Comparison of ENCODE assay signal across 8 mouse cellular contexts in genomic region chr4:62518416-62519121, GRCm38 (mm10). TPM values are rescaled to one million over a fixed set of nuclear protein-coding genes. Genes with fewer than 3 reads are reported as not detected.
DNase-seq lines count a peak whose midpoint lies in the region; ATAC-seq lines count a peak whose summit lies in the region.

No protein-coding gene starts in this region.

- no peaks in the 10 kb centered on the region for H3K9me3 ChIP-seq in forebrain, embryonic 11.5 days (ENCODE audit: control insufficient read depth, low read length)
- H3K9me3 ChIP-seq in intestine, embryonic 14.5 days (ENCODE audit: control insufficient read depth, low read length): no peaks in the 10 kb centered on the region
- no peaks in the 10 kb centered on the region for H3K9me3 ChIP-seq in liver, embryonic 15.5 days (replicated peaks)

- H3K4me3 ChIP-seq in forebrain, embryonic 11.5 days (ENCODE audit: low read depth, low read length): peak overlapping the region; percentile 66
- peak overlapping the region; percentile 81 for H3K4me3 ChIP-seq in intestine, embryonic 14.5 days (ENCODE audit: low read depth, low read length)
- peak overlapping the region; percentile 79 for H3K4me3 ChIP-seq in liver, embryonic 15.5 days (replicated peaks)

- 55% methylated on average over 13 of the region's 13 CpGs for WGBS in forebrain, embryonic 11.5 days
- 43% methylated on average over 13 of the region's 13 CpGs for WGBS in intestine, embryonic 14.5 days
- WGBS in liver, embryonic 15.5 days (ENCODE audit: insufficient replicate concordance): 32% methylated on average over 13 of the region's 13 CpGs

- peak; percentile 70 to 87 for DNase-seq in adrenal gland, adult (ENCODE audit: inconsistent age in 2 of 2, low spot score in 1 of 2)
- DNase-seq in adrenal gland, postnatal 25 days: no peak
- DNase-seq in R1 (ENCODE audit: low read depth, low spot score): peak; percentile 43
- DNase-seq in forebrain, embryonic 11.5 days (ENCODE audit: low spot score): no peak
- DNase-seq in intestine, embryonic 14.5 days (ENCODE audit: low spot score): no peak
- peak; percentile 27 for DNase-seq in skeletal muscle tissue, adult 2 months (ENCODE audit: low read depth, low spot score)
- DNase-seq in right cerebral cortex, adult 2 months (ENCODE audit: low spot score in 2 of 2): no peak

- H3K4me2 ChIP-seq in forebrain, embryonic 11.5 days (ENCODE audit: low read depth, low read length, severe bottlenecking): peak overlapping the region; percentile 76
- peak overlapping the region; percentile 78 for H3K4me2 ChIP-seq in intestine, embryonic 14.5 days (ENCODE audit: low read length)
- H3K4me2 ChIP-seq in liver, embryonic 15.5 days: peak overlapping the region; percentile 90

- H3K36me3 ChIP-seq in forebrain, embryonic 11.5 days (ENCODE audit: control insufficient read depth, insufficient read depth, low read length): no peaks in the 10 kb centered on the region
- peaks cover 18% of the 10 kb centered on the region for H3K36me3 ChIP-seq in intestine, embryonic 14.5 days (ENCODE audit: control insufficient read depth, insufficient read depth, low read length)
- H3K36me3 ChIP-seq in liver, embryonic 15.5 days (replicated peaks): peaks cover 40% of the 10 kb centered on the region

- H3K27me3 ChIP-seq in forebrain, embryonic 11.5 days (ENCODE audit: control insufficient read depth, insufficient read depth, low read length): no peaks in the 10 kb centered on the region
- H3K27me3 ChIP-seq in intestine, embryonic 14.5 days (replicated peaks; ENCODE audit: control insufficient read depth, insufficient read depth, low read length): no peaks in the 10 kb centered on the region
- H3K27me3 ChIP-seq in liver, embryonic 15.5 days: no peaks in the 10 kb centered on the region

- H3K27ac ChIP-seq in forebrain, embryonic 11.5 days (ENCODE audit: low read depth, low read length): no peak overlapping the region
- peak overlapping the region; percentile 90 for H3K27ac ChIP-seq in intestine, embryonic 14.5 days (ENCODE audit: low read depth)
- H3K27ac ChIP-seq in liver, embryonic 15.5 days (replicated peaks): peak overlapping the region; percentile 99

- ATAC-seq in forebrain, embryonic 11.5 days (replicated peaks; ENCODE audit: low FRiP score): no peak; the same call in 1 of the 2 replicates
- ATAC-seq in intestine, embryonic 14.5 days (replicated peaks; ENCODE audit: low FRiP score, low TSS enrichment, low read depth): no peak; the same call in 1 of the 2 replicates
- no peak for ATAC-seq in liver, embryonic 15.5 days (ENCODE audit: insufficient read depth)

- peaks cover 10% of the 10 kb centered on the region for H3K4me1 ChIP-seq in forebrain, embryonic 11.5 days (replicated peaks; ENCODE audit: control insufficient read depth, insufficient read depth, low read length)
- H3K4me1 ChIP-seq in intestine, embryonic 14.5 days (replicated peaks; ENCODE audit: control insufficient read depth, insufficient read depth, low read length): peaks cover 28% of the 10 kb centered on the region
- H3K4me1 ChIP-seq in liver, embryonic 15.5 days (replicated peaks): peaks cover 73% of the 10 kb centered on the region

- peak overlapping the region; percentile 82 for H3K9ac ChIP-seq in forebrain, embryonic 11.5 days (ENCODE audit: low read length)
- peak overlapping the region; percentile 77 for H3K9ac ChIP-seq in intestine, embryonic 14.5 days (ENCODE audit: low read length)
- peak overlapping the region; percentile 91 for H3K9ac ChIP-seq in liver, embryonic 15.5 days

RNA-seq across cellular contexts. Expression of gene Alad, which starts 1.1 kb away (rescaled TPM):
- 78.1 and 97.7 TPM in 2 replicates for total RNA-seq in adrenal gland, postnatal 25 days (2021)
- 89.3 and 98.2 TPM in 2 replicates for polyA plus RNA-seq in forebrain, embryonic 11.5 days (2014; fragmentation: Nextera tagmentation; extraction: Ambion mirVana)
- 146 and 153 TPM in 2 replicates for polyA plus RNA-seq in intestine, embryonic 14.5 days (2014; fragmentation: Nextera tagmentation; extraction: Ambion mirVana)
- 582 and 589 TPM in 2 replicates for polyA plus RNA-seq in liver, embryonic 15.5 days (2015; fragmentation: Nextera tagmentation; extraction: Ambion mirVana)

RNA-seq across cellular contexts. Expression of gene Pole3, which starts 6.3 kb away (rescaled TPM):
- total RNA-seq in adrenal gland, postnatal 25 days (2021): 49.0 and 52.2 TPM in 2 replicates
- polyA plus RNA-seq in forebrain, embryonic 11.5 days (2014; fragmentation: Nextera tagmentation; extraction: Ambion mirVana): 132 and 135 TPM in 2 replicates
- 75.3 and 85.9 TPM in 2 replicates for polyA plus RNA-seq in intestine, embryonic 14.5 days (2014; fragmentation: Nextera tagmentation; extraction: Ambion mirVana)
- 51.3 and 52.9 TPM in 2 replicates for polyA plus RNA-seq in liver, embryonic 15.5 days (2015; fragmentation: Nextera tagmentation; extraction: Ambion mirVana)

RNA-seq across cellular contexts. Expression of gene 4933430I17Rik, which starts 6.6 kb away (rescaled TPM):
- 0.64 TPM in 1 of 2 replicates, not detected in the other for total RNA-seq in adrenal gland, postnatal 25 days (2021)
- polyA plus RNA-seq in forebrain, embryonic 11.5 days (2014; fragmentation: Nextera tagmentation; extraction: Ambion mirVana): 1.1 and 1.8 TPM in 2 replicates
- polyA plus RNA-seq in intestine, embryonic 14.5 days (2014; fragmentation: Nextera tagmentation; extraction: Ambion mirVana): 0.26 and 0.65 TPM in 2 replicates
- polyA plus RNA-seq in liver, embryonic 15.5 days (2015; fragmentation: Nextera tagmentation; extraction: Ambion mirVana): 0.06 and 0.15 TPM in 2 replicates

RNA-seq across cellular contexts. Expression of gene Hdhd3, which starts 15.3 kb away (rescaled TPM):
- total RNA-seq in adrenal gland, postnatal 25 days (2021): 10.2 and 14.6 TPM in 2 replicates
- polyA plus RNA-seq in forebrain, embryonic 11.5 days (2014; fragmentation: Nextera tagmentation; extraction: Ambion mirVana): 9.1 and 10.1 TPM in 2 replicates
- 29.4 and 32.4 TPM in 2 replicates for polyA plus RNA-seq in intestine, embryonic 14.5 days (2014; fragmentation: Nextera tagmentation; extraction: Ambion mirVana)
- 7.8 and 9.6 TPM in 2 replicates for polyA plus RNA-seq in liver, embryonic 15.5 days (2015; fragmentation: Nextera tagmentation; extraction: Ambion mirVana)

RNA-seq across cellular contexts. Expression of gene Bspry, which starts 38.7 kb away (rescaled TPM):
- total RNA-seq in adrenal gland, postnatal 25 days (2021): 2.4 and 3.5 TPM in 2 replicates
- 0.96 and 0.98 TPM in 2 replicates for polyA plus RNA-seq in forebrain, embryonic 11.5 days (2014; fragmentation: Nextera tagmentation; extraction: Ambion mirVana)
- polyA plus RNA-seq in intestine, embryonic 14.5 days (2014; fragmentation: Nextera tagmentation; extraction: Ambion mirVana): 39.3 and 43.8 TPM in 2 replicates
- 0.22 and 0.32 TPM in 2 replicates for polyA plus RNA-seq in liver, embryonic 15.5 days (2015; fragmentation: Nextera tagmentation; extraction: Ambion mirVana)

Comparison
In these comparisons a context has a peak if more than half of its experiments do, and no peak if none do; other contexts are left out.
1. DNase-seq: peak in adrenal gland, adult (2 of 2), R1 (single experiment) and skeletal muscle tissue, adult 2 months (single experiment); none in adrenal gland, postnatal 25 days (single experiment), forebrain, embryonic 11.5 days (single experiment), intestine, embryonic 14.5 days (single experiment) and right cerebral cortex, adult 2 months (0 of 2).
2. Peak in every context shown above with its lines, with median percentiles within 50 percentile points of each other: H3K4me2 ChIP-seq, H3K4me3 ChIP-seq and H3K9ac ChIP-seq.